Mouse (Mus musculus) thymus, postnatal 36 days (tissue): Measurements from ENCODE around the gene Kif1a.

Source experiments
- DNase-seq, 2 experiments: peaks; one replicate each; pipeline ENCODE4 v3.0.0; 2022; ENCODE audit warnings: mixed read lengths in 2 of 2

Gene Kif1a

GRCm38 (mm10) chr1:93101571-93102061, at the start of gene Kif1a:
Gene Kif1a (minus strand): TSS chr1:93101951.
- DNase-seq: no peak

- no peak for DNase-seq
Observed at GRCm38 (mm10) chr1:93150907-93151661, 49.3 kb upstream of the Kif1a start.

GRCm38 (mm10) chr1:93144176-93144575, 42.4 kb upstream of the Kif1a start:
- no peak for DNase-seq

GRCm38 (mm10) chr1:93142871-93143270, 41.1 kb upstream of the Kif1a start:
- no peak for DNase-seq

GRCm38 (mm10) chr1:93139713-93140112, 38.0 kb upstream of the Kif1a start:
- no peak for DNase-seq

- no peak for DNase-seq
Observed at GRCm38 (mm10) chr1:93138534-93138933, 36.8 kb upstream of the Kif1a start.

GRCm38 (mm10) chr1:93135036-93135526, 33.3 kb upstream of the Kif1a start, which contains the start of gene Agxt:
Gene Agxt (plus strand): TSS chr1:93135240.
- no peak for DNase-seq

GRCm38 (mm10) chr1:93132676-93133075, 30.9 kb upstream of the Kif1a start:
- DNase-seq: no peak

- DNase-seq: no peak
Observed at GRCm38 (mm10) chr1:93130242-93130983, 28.7 kb upstream of the Kif1a start.

- no peak for DNase-seq
Observed at GRCm38 (mm10) chr1:93128710-93129349, 27.1 kb upstream of the Kif1a start.

- DNase-seq: no peak
Observed at GRCm38 (mm10) chr1:93128209-93128608, 26.5 kb upstream of the Kif1a start.

GRCm38 (mm10) chr1:93125256-93125655, 23.5 kb upstream of the Kif1a start:
- no peak for DNase-seq

- DNase-seq: no peak
Observed at GRCm38 (mm10) chr1:93124066-93124465, 22.3 kb upstream of the Kif1a start.

GRCm38 (mm10) chr1:93123179-93123854, 21.6 kb upstream of the Kif1a start:
- DNase-seq: no peak

- DNase-seq: no peak
Observed at GRCm38 (mm10) chr1:93118816-93119215, 17.1 kb upstream of the Kif1a start.

- DNase-seq: no peak
Observed at GRCm38 (mm10) chr1:93115471-93115870, 13.7 kb upstream of the Kif1a start.

GRCm38 (mm10) chr1:93114713-93115463, 13.1 kb upstream of the Kif1a start:
- peak; percentile 46 to 72 for DNase-seq

GRCm38 (mm10) chr1:93102700-93103099, 949 bp upstream of the Kif1a start:
- no peak for DNase-seq

GRCm38 (mm10) chr1:93100576-93101491, 917 bp downstream of the Kif1a start:
- DNase-seq: no peak

GRCm38 (mm10) chr1:93100243-93100575, 1.5 kb downstream of the Kif1a start:
- DNase-seq: no peak

GRCm38 (mm10) chr1:93098956-93099355, 2.8 kb downstream of the Kif1a start:
- no peak for DNase-seq
